Mouse (Mus musculus) right cerebral cortex, postnatal 10 days (tissue): ENCODE results near the gene Trim40.

ENCODE experiments used
- DNase-seq, 2 experiments: peaks; one replicate each; pipeline ENCODE4 v3.0.0; 2021; ENCODE audit warnings: low spot score in 2 of 2

Gene Trim40

GRCm38 (mm10) chr17:36890073-36890903 is at the start of gene Trim40:
TSS of gene Trim40 (minus strand) at chr17:36890123.
- DNase-seq: no peak

- no peak for DNase-seq
These were observed 48.1 kb upstream of the Trim40 start for GRCm38 (mm10) chr17:36938056-36938455.

- no peak for DNase-seq
These were observed 41.9 kb upstream of the Trim40 start for GRCm38 (mm10) chr17:36931806-36932205.

- no peak for DNase-seq
These were observed 41.2 kb upstream of the Trim40 start for GRCm38 (mm10) chr17:36931130-36931529.

- DNase-seq: no peak
These were observed 40.3 kb upstream of the Trim40 start for GRCm38 (mm10) chr17:36930233-36930632.

GRCm38 (mm10) chr17:36929236-36929932 is 39.5 kb upstream of the Trim40 start:
- DNase-seq: no peak

- DNase-seq: no peak
These were observed 37.7 kb upstream of the Trim40 start for GRCm38 (mm10) chr17:36927496-36928120.

- no peak for DNase-seq
These were observed 33.6 kb upstream of the Trim40 start for GRCm38 (mm10) chr17:36923491-36923890.

GRCm38 (mm10) chr17:36922715-36923114 is 32.8 kb upstream of the Trim40 start:
- DNase-seq: no peak

- no peak for DNase-seq
These were observed 30.3 kb upstream of the Trim40 start for GRCm38 (mm10) chr17:36920239-36920638.

GRCm38 (mm10) chr17:36915076-36915475 is 25.2 kb upstream of the Trim40 start:
- DNase-seq: peak; percentile 35 to 64

GRCm38 (mm10) chr17:36914108-36914507 is 24.2 kb upstream of the Trim40 start:
- DNase-seq: peak; percentile 56 to 81

GRCm38 (mm10) chr17:36912031-36912430 is 22.1 kb upstream of the Trim40 start:
- no peak for DNase-seq

GRCm38 (mm10) chr17:36909802-36910201 is 19.9 kb upstream of the Trim40 start:
- no peak for DNase-seq

- DNase-seq: no peak
These were observed 18.3 kb upstream of the Trim40 start for GRCm38 (mm10) chr17:36908235-36908634.

GRCm38 (mm10) chr17:36903651-36904050 is 13.7 kb upstream of the Trim40 start:
- DNase-seq: no peak

- DNase-seq: no peak
These were observed 10.8 kb upstream of the Trim40 start for GRCm38 (mm10) chr17:36900691-36901090.

- peak in 1 of 2 experiments; percentile 23 for DNase-seq
These were observed 10.1 kb upstream of the Trim40 start for GRCm38 (mm10) chr17:36900001-36900400.

- no peak for DNase-seq
These were observed 9.5 kb upstream of the Trim40 start for GRCm38 (mm10) chr17:36899376-36899775.

- no peak for DNase-seq
These were observed 7.8 kb upstream of the Trim40 start, which contains the start of gene Trim31 for GRCm38 (mm10) chr17:36897552-36898205. TSS of gene Trim31 (plus strand) at chr17:36898118.

GRCm38 (mm10) chr17:36897065-36897464 is 7.1 kb upstream of the Trim40 start:
- no peak for DNase-seq

- DNase-seq: peak; percentile 31 to 34
These were observed 6.7 kb upstream of the Trim40 start for GRCm38 (mm10) chr17:36896583-36896982.
